Mouse (Mus musculus): ENCODE data around the gene Padi6.

Gene Padi6

GRCm38 (mm10) chr4:140747978-140748377 lies 5.5 kb upstream of the Padi6 start:
- peak; percentile 25 to 39 for DNase-seq

- peak; percentile 54 to 60 for DNase-seq
These were observed 2.2 kb upstream of the Padi6 start for GRCm38 (mm10) chr4:140744654-140745053.

GRCm38 (mm10) chr4:140743086-140743485 lies 643 bp upstream of the Padi6 start:
- no peak for DNase-seq

GRCm38 (mm10) chr4:140741401-140741800 lies 1.0 kb downstream of the Padi6 start:
- no peak for DNase-seq

GRCm38 (mm10) chr4:140740655-140741054 lies 1.8 kb downstream of the Padi6 start:
- no peak for DNase-seq

GRCm38 (mm10) chr4:140732871-140733270 lies 9.6 kb downstream of the Padi6 start:
- DNase-seq = no peak

GRCm38 (mm10) chr4:140731654-140732053 lies 10.8 kb downstream of the Padi6 start:
- no peak for DNase-seq

- no peak for DNase-seq
These were observed 15.5 kb downstream of the Padi6 start for GRCm38 (mm10) chr4:140726907-140727306.

- no peak for DNase-seq
These were observed 17.7 kb downstream of the Padi6 start for GRCm38 (mm10) chr4:140724739-140725138.

GRCm38 (mm10) chr4:140723801-140724200 lies 18.6 kb downstream of the Padi6 start:
- peak in 1 of 2 experiments; percentile 45 for DNase-seq

GRCm38 (mm10) chr4:140723192-140723591 lies 19.3 kb downstream of the Padi6 start:
- no peak for DNase-seq

GRCm38 (mm10) chr4:140722710-140723109 lies 19.7 kb downstream of the Padi6 start:
- peak in 1 of 2 experiments; percentile 59 for DNase-seq

- DNase-seq = peak; percentile 24 to 62
These were observed 20.4 kb downstream of the Padi6 start for GRCm38 (mm10) chr4:140721968-140722490.

- DNase-seq = no peak
These were observed 22.4 kb downstream of the Padi6 start for GRCm38 (mm10) chr4:140720091-140720490.

GRCm38 (mm10) chr4:140718436-140718835 lies 24.0 kb downstream of the Padi6 start:
- no peak for DNase-seq

GRCm38 (mm10) chr4:140716994-140717393 lies 25.4 kb downstream of the Padi6 start:
- DNase-seq = no peak

- no peak for DNase-seq
These were observed 27.9 kb downstream of the Padi6 start for GRCm38 (mm10) chr4:140714586-140714985.

- peak; percentile 95 to 96 for DNase-seq
These were observed 28.7 kb downstream of the Padi6 start for GRCm38 (mm10) chr4:140713480-140714365.

GRCm38 (mm10) chr4:140711360-140711759 lies 31.1 kb downstream of the Padi6 start:
- DNase-seq = peak in 1 of 2 experiments; percentile 73

- DNase-seq = no peak
These were observed 31.7 kb downstream of the Padi6 start for GRCm38 (mm10) chr4:140710781-140711180.

GRCm38 (mm10) chr4:140709617-140710016 lies 32.8 kb downstream of the Padi6 start:
- no peak for DNase-seq

GRCm38 (mm10) chr4:140709111-140709510 lies 33.3 kb downstream of the Padi6 start:
- DNase-seq = no peak

- peak; percentile 48 to 58 for DNase-seq
These were observed 34.0 kb downstream of the Padi6 start for GRCm38 (mm10) chr4:140708297-140708927.

GRCm38 (mm10) chr4:140707615-140708014 lies 34.8 kb downstream of the Padi6 start:
- no peak for DNase-seq

Data from lung, postnatal 4 days (tissue).